Mouse (Mus musculus) adrenal gland (tissue): Measurements from ENCODE around the gene Gm38431.
"Not testable (repeated sequence)": the region's sequence is repeated elsewhere in the genome, so short reads cannot be mapped to it uniquely, and the experiment has no call there.

Experiments used
- intact Hi-C: fragments of 180-260 bp; cut with DNase I; formaldehyde crosslinking; loops from one replicate; pipeline ENCODE4 v1.15.1; 2025

The Gm38431 gene

DNA sequence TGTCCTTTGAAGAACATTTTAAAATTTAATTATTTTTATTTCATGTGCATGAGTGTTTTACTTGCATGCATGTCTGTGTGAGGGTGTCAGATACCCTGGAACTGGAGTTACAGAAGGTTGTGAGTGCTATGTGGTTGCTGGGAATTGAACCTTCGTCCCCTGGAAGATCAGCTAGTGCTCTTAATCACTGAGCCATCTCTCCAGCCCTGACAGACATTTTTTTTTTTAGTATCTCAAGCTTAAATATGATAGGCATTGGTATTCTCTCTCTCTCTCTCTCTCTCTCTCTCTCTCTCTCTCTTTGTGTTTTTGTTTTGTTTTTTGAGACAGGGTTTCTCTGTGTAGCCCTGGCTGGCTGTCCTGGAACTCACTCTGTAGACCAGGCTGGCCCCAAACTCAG lies 47.0 kb downstream of the Gm38431 start:
- intact Hi-C loops: not testable (repeated sequence)

DNA sequence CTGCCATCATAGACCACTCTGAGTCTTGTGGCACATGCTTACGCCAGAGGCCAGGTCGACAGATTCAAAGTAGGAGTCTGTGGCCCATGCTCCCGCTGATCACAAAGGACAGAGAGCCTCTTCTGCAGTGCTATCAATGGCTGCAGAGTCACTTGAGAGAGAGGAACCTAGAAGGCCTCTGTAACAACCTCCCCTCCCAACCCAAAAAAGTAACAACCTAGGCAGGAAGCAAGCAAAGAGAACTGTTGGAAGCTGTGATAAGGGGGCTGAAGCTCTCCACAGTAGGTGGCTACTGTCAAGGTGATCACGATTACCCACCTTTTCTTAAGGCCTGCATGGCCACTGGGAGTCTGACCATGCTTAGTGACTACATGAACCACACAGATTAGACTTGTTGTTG lies 48.2 kb downstream of the Gm38431 start:
- intact Hi-C loops: no loop called here

DNA sequence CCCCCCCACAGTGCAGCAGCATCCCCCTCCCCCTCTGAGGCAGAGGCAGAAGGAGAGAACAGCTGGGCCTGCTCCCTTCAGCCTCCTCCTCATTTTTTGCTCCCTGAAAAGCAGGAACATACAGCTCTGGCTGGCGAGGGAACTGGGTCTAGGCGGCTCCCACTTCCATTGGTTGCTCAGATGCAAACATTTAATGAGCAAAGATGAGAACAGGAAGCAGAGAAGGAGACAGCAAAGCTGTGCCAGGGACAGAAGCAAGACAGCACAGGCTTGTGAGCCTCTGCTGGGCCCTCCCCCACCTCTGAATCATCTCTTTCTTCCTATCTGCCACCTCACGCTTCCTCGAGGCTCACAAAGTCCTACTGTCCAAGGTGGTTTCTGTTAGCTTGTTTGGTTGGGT lies 50.5 kb downstream of the Gm38431 start:
- intact Hi-C loops: no loop called here

DNA sequence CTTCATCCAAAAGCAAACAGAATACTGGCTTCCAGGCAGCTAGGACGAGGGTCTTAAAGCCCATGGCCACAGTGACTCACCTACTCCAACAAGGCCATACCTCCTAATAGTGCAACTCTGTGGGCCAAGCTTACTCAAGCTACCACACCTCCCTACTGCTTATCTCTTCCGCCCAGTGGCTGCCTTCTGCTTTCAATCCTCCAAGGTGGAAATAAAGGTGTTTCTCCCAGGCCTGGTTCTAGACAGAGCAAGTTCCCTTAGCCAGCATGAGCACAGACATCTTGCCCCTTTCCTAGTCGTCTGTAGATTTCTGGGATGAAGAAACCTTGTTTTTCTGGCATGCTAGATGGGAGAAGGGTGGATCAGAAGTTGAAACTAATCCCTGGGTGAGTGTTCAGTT lies 52.0 kb downstream of the Gm38431 start:
- intact Hi-C loops: no loop called here

DNA sequence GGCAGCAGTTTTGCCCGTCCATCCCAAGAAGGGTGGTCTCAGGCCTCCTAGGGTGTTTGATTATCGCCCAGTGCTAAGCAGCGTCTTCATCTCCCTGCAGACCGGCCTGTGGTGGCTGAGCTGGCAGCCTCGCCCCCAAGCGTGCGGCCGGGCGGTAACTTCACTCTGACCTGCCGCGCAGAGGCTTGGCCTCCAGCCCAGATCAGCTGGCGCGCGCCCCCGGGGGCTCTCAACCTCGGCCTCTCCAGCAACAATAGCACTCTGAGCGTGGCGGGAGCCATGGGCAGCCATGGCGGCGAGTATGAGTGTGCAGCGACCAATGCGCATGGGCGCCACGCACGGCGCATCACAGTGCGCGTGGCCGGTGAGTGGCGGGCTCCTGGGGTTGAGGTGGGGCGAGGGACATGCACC lies 54.3 kb downstream of the Gm38431 start:
- intact Hi-C loops: no loop called here

- intact Hi-C loops: no loop called here
Measured at GRCm38 (mm10) chr9:21036666-21037065, 55.1 kb downstream of the Gm38431 start.

GRCm38 (mm10) chr9:21036161-21036560 lies 55.6 kb downstream of the Gm38431 start:
- intact Hi-C loops: no loop called here

GRCm38 (mm10) chr9:21035586-21035985 lies 56.2 kb downstream of the Gm38431 start:
- intact Hi-C loops: no loop called here

DNA sequence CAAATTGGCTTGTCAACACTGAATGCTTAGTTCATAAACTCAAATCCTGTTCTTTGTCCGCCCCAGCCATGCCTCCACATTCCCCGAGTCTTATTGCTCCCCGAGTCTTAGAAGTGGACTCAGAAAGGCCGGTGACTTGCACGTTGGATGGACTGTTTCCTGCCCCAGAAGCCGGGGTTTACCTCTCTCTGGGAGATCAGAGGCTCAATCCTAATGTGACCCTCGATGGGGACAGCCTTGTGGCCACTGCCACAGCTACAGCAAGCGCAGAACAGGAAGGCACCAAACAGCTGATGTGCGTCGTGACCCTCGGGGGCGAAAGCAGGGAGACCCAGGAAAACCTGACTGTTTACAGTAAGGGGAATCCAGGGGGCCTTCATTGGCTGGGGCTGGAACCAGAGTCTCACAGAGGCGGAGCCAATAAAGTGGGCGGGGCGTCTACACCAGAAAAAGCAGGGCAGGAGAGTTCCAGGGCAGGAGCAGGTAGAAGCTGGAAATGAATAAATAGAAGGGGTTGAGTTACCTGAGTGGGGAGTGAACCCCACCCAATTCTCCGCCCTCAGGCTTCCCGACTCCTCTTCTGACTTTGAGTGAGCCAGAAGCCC lies 57.2 kb downstream of the Gm38431 start:
- intact Hi-C loops: loop anchor here (5.0 kb wide), 1 partner anchor 103 kb away; no protein-coding TSS in a partner anchor

DNA sequence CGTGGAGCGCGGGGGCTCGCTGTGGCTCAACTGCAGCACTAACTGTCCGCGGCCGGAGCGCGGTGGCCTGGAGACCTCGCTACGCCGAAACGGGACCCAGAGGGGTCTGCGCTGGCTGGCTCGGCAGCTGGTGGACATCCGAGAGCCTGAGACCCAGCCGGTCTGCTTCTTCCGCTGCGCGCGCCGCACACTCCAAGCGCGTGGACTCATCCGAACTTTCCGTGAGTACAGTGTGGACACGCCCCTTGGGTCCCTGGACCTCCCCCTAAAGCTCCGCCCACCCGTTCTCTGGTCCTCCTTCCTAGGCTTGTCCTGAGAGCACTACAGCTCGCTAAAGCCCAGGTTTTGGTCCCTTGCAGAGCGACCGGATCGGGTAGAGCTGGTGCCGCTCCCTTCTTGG lies 58.7 kb downstream of the Gm38431 start:
- intact Hi-C loops: loop anchor here (5.0 kb wide), 1 partner anchor 104 kb away; no protein-coding TSS in a partner anchor

DNA sequence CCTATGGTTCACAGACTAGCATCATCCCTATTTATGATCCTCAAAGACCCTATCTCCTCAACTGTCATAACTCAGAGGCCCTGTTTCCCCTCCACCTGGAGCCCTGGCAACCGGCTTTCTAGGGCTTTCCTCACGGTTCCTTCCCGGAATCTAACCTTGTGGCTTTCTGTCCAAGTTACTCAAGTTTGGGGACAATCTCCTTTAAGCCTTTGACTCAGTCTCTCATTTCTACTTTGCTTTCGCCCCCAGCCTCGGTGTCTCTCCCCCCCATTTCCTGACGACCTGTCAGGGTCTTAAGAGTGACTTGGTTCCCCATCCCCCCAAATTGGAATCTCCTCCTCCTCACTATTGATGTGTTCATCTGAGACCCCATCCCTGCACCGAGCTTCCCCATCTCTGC lies 59.3 kb downstream of the Gm38431 start:
- intact Hi-C loops: loop anchor here (5.0 kb wide), 1 partner anchor 105 kb away; no protein-coding TSS in a partner anchor

- intact Hi-C loops: loop anchor here (5.0 kb wide), 1 partner anchor 105 kb away; no protein-coding TSS in a partner anchor
Measured at GRCm38 (mm10) chr9:21031896-21032351, 59.9 kb downstream of the Gm38431 start, which contains the start of gene Icam5. Gene Icam5, plus strand, starts transcription at chr9:21032073.

DNA sequence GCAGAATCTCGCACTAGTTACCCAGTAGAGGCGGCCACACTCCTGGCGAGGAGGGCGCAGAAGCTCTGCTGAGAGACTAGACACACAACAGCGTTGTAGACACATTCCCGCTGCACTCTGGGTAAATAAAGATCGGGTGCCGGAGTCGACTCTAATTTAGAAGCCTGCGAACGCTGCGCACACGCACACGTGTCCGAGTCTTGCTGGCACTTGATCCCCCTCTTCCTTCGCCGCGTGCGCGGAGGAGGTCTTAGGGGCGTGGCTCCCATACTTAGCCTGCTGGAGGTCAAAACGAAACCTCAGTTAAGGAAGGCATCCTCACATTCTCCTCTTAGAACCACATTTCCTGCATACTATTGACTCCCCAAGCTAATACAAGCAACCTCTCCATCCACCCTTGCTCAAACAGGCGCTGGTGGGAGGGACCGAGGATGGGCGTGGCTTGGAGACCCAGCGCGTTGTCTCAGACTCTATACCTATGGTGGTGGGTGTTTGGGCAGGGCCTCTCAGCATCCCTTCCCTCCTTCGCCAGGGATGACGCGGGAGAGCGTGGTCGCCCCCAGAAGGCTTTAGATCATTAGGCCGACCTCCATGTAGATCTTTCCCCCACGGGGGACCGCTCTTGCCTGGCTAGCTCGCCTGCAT lies 60.4 kb downstream of the Gm38431 start:
- intact Hi-C loops: loop anchor here (5.0 kb wide), 1 partner anchor 106 kb away; no protein-coding TSS in a partner anchor

GRCm38 (mm10) chr9:21030781-21031250 lies 61.0 kb downstream of the Gm38431 start:
- intact Hi-C loops: loop anchor here (5.0 kb wide), 1 partner anchor 106 kb away; no protein-coding TSS in a partner anchor

DNA sequence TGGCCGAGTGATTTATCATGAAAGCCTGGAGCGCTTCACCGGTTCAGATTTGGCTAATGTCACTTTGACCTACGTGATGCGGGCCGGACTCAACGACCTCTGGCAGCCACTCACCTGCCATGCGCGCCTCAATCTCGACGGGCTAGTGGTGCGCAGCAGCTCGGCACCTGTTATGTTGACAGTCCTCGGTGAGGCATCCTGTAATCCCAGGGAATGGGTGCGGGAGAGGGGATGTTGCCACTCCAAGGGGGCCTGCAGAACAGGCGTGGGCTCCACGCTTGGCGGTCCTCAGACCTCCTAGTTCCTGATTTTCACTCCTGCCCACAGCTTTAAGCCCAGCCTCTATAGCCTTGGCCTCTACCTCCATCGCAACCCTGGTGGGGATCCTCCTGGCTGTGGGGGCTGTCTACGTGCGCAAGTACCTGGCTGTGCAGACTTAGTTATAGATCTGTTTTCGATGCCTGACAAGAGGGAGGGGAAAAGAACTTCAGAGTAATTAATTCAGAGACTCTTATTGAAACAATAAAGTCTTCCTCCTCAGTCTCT lies 61.7 kb downstream of the Gm38431 start:
- intact Hi-C loops: loop anchor here (5.0 kb wide), 1 partner anchor 107 kb away; no protein-coding TSS in a partner anchor

DNA sequence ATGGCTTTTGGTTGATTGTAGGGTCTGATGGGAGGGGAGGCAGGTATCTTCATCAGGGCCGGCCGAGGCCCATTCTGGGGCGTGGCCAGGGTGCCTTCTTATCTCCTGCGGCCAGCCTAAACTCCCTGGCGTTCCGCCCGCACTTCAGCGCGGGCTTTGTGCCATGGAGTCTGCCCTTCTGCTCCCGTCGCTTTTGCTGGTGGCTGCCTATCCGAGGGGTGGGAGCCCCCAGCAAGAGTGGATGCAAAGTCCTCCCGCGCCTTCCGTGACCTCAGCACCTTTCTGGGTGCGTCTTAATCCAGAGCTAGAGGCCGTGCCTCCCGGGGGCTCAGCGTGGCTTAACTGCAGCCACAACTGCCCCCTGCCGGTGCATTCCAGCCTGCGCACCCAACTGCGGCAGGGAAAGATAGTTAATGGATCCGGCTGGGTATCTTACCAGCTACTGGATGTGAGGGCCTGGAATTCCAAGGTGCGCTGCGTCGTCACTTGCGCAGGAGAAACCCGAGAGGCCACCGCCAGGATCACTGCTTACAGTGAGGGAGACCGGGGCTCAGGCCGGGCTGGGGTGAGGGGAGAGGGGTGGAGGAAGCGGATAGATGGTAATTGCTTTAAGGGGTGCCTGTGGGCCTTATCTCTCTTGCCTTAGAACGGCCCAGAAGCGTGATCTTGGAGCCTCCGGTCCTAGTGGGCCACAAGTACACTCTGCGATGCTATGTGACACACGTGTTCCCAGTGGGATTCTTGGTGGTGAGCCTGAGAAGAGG lies 62.3 kb downstream of the Gm38431 start, which contains the start of gene Icam4:
Gene Icam4 (plus strand): TSS at position 83 of the 764 bp plus-strand sequence.
- intact Hi-C loops: loop anchor here (5.0 kb wide), 1 partner anchor 108 kb away; no protein-coding TSS in a partner anchor

DNA sequence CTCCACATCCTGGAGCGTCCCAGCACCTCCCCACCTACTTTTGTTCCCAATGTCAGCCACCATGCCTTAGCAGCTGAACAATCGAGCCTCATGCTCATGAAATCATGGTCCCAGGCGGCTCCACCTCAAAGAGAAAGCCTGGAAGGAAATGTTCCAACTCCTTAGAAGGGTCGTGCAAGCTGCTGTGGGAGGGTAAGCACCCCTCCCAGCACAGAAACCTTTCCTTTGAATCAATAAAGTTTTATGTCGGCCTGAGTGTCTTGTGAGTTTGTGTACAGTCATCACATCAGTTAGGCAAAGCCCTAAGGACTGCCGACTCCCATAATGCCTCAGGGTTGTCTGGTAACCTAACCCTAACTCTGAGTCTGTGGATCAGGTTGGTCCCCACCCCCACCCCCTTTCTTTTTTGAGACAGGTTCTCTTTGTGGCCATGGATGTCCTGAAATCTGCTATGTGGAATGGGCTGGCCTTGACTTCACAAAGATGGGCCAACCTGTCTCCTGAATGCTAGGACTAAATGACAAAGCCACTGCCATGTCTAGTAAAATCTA lies 63.2 kb downstream of the Gm38431 start:
- intact Hi-C loops: no loop called here

- intact Hi-C loops: no loop called here
Measured at GRCm38 (mm10) chr9:21027774-21028290, 64.0 kb downstream of the Gm38431 start.

GRCm38 (mm10) chr9:21026849-21027248 lies 64.9 kb downstream of the Gm38431 start:
- intact Hi-C loops: no loop called here

GRCm38 (mm10) chr9:21025258-21025810 lies 66.5 kb downstream of the Gm38431 start:
- intact Hi-C loops: no loop called here
